Mouse (Mus musculus) 416B (cell line): ENCODE measurements around the gene Rassf6.

ENCODE experiments used
- DNase-seq: peaks from one replicate; pipeline ENCODE4 v3.0.0; 2011; ENCODE audit warnings: low read depth

The Rassf6 gene

GRCm38 (mm10) chr5:90624708-90625425 is 15.6 kb downstream of the Rassf6 start:
- no peak for DNase-seq

- no peak for DNase-seq
These were observed 17.2 kb downstream of the Rassf6 start for GRCm38 (mm10) chr5:90623209-90623608.

GRCm38 (mm10) chr5:90621726-90622125 is 18.7 kb downstream of the Rassf6 start:
- no peak for DNase-seq

- DNase-seq = no peak
These were observed 19.1 kb downstream of the Rassf6 start for GRCm38 (mm10) chr5:90621316-90621715.

- peak; percentile 66 for DNase-seq
These were observed 22.6 kb downstream of the Rassf6 start for GRCm38 (mm10) chr5:90617859-90618258.

GRCm38 (mm10) chr5:90612751-90613150 is 27.7 kb downstream of the Rassf6 start:
- DNase-seq = peak; percentile 31

GRCm38 (mm10) chr5:90611996-90612611 is 28.4 kb downstream of the Rassf6 start:
- peak; percentile 95 for DNase-seq

- DNase-seq = peak; percentile 93
These were observed 29.1 kb downstream of the Rassf6 start for GRCm38 (mm10) chr5:90611388-90611787.

GRCm38 (mm10) chr5:90608906-90609305 is 31.6 kb downstream of the Rassf6 start:
- peak; percentile 51 for DNase-seq

GRCm38 (mm10) chr5:90603407-90603923 is 37.0 kb downstream of the Rassf6 start:
- peak; percentile 63 for DNase-seq

GRCm38 (mm10) chr5:90601469-90601868 is 39.0 kb downstream of the Rassf6 start:
- peak; percentile 69 for DNase-seq

- peak; percentile 56 for DNase-seq
These were observed 44.3 kb downstream of the Rassf6 start for GRCm38 (mm10) chr5:90596155-90596554.

GRCm38 (mm10) chr5:90594945-90595344 is 45.5 kb downstream of the Rassf6 start:
- DNase-seq = peak; percentile 96

- no peak for DNase-seq
These were observed 48.5 kb downstream of the Rassf6 start for GRCm38 (mm10) chr5:90591936-90592335.

- DNase-seq = no peak
These were observed 49.8 kb downstream of the Rassf6 start for GRCm38 (mm10) chr5:90590676-90591075.

GRCm38 (mm10) chr5:90588708-90589595 is 51.5 kb downstream of the Rassf6 start:
- peak; percentile 85 for DNase-seq

- peak; percentile 60 for DNase-seq
These were observed 52.4 kb downstream of the Rassf6 start for GRCm38 (mm10) chr5:90588104-90588503.

GRCm38 (mm10) chr5:90586511-90586910 is 53.9 kb downstream of the Rassf6 start:
- peak; percentile 91 for DNase-seq

- DNase-seq = no peak
These were observed 55.7 kb downstream of the Rassf6 start for GRCm38 (mm10) chr5:90584799-90585198.

- DNase-seq = no peak
These were observed 58.3 kb downstream of the Rassf6 start for GRCm38 (mm10) chr5:90582179-90582578.

- no peak for DNase-seq
These were observed 60.9 kb downstream of the Rassf6 start for GRCm38 (mm10) chr5:90579556-90579955.

GRCm38 (mm10) chr5:90577751-90578150 is 62.7 kb downstream of the Rassf6 start:
- DNase-seq = no peak
